Mouse (Mus musculus): ENCODE data around the gene Bloc1s6. TPM values are rescaled to one million over a fixed set of nuclear protein-coding genes. Genes with fewer than 3 reads are reported as not detected.

The Bloc1s6 gene
- polyA plus RNA-seq, 1 experiment from 2014 or later = 32.2 TPM

DNA sequence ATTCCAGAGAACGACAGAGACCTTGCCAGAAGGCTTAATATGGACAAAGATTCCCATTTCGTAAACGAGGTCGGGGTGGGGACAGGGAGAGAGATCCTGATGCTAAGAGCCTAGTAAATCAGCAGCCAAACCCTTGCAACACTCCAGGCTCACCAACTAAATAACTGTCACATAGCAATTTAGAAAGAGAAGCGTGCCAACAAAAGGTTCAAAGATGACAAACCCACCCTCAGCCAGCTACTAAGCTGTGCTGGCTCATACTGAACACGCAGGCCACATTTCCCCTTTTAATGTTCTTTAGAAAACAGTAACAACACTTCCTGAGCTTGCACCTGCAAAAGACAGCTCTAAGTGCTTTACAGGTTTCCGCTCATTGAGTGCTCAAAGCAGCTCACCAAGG lies 51.0 kb downstream of the Bloc1s6 start:
- Histone ChIP-seq H3K27ac (replicated peaks) (no peak overlapping the region), H3K36me3 (no peaks in the 10 kb centered on the region), H3K27me3 (replicated peaks) (no peaks in the 10 kb centered on the region), H3K9ac (no peak overlapping the region), H3K4me2 (no peak overlapping the region), H3K4me3 (no peak overlapping the region), H3K4me1 (no peaks in the 10 kb centered on the region), H3K9me3 (no peaks in the 10 kb centered on the region)
- WGBS = 77% methylated on average over 7 of the region's 7 CpGs
- ATAC-seq (ENCODE audit: extremely low read depth, insufficient number of reproducible peaks, low FRiP score, low TSS enrichment) = no peak

- no peaks in the 10 kb centered on the region for H3K9me3 ChIP-seq
- WGBS = 59% methylated on average over 6 of the region's 6 CpGs
- no peaks in the 10 kb centered on the region for H3K36me3 ChIP-seq
- no peak overlapping the region for H3K4me2 ChIP-seq
- H3K9ac ChIP-seq = no peak overlapping the region
- no peaks in the 10 kb centered on the region for H3K27me3 ChIP-seq (replicated peaks)
- H3K4me1 ChIP-seq = no peaks in the 10 kb centered on the region
- no peak for ATAC-seq (ENCODE audit: extremely low read depth, insufficient number of reproducible peaks, low FRiP score, low TSS enrichment)
- no peak overlapping the region for H3K4me3 ChIP-seq
- no peak overlapping the region for H3K27ac ChIP-seq (replicated peaks)
Observed at GRCm38 (mm10) chr2:122789730-122790129, 51.4 kb downstream of the Bloc1s6 start.

Other genes with a start within 250 kb of the Bloc1s6 start
- gene Gatm, start 127.2 kb upstream of the Bloc1s6 start, polyA plus RNA-seq (2015; fragmentation: Nextera tagmentation; extraction: Ambion mirVana) = 19.3 and 21.9 TPM in 2 replicates
- 0.32 TPM in 1 of 2 replicates, not detected in the other for gene AA467197, start 101.5 kb upstream of the Bloc1s6 start, polyA plus RNA-seq (2015; fragmentation: Nextera tagmentation; extraction: Ambion mirVana)
- 4.8 and 5.2 TPM in 2 replicates for gene Slc30a4, start 35.8 kb upstream of the Bloc1s6 start, polyA plus RNA-seq (2015; fragmentation: Nextera tagmentation; extraction: Ambion mirVana)
- 4.9 and 5.5 TPM in 2 replicates for gene Sqor, start 26.7 kb downstream of the Bloc1s6 start, polyA plus RNA-seq (2015; fragmentation: Nextera tagmentation; extraction: Ambion mirVana)

Data from heart, embryonic 13.5 days (tissue).